Mouse (Mus musculus): ENCODE results near the gene Tm6sf1. TPM values are rescaled to one million over a fixed set of nuclear protein-coding genes. Genes with fewer than 3 reads are reported as not detected.

Gene Tm6sf1
- polyA plus RNA-seq, 3 experiments from 2014 or later: 5.4 to 14.7 (median 10.2) TPM

DNA sequence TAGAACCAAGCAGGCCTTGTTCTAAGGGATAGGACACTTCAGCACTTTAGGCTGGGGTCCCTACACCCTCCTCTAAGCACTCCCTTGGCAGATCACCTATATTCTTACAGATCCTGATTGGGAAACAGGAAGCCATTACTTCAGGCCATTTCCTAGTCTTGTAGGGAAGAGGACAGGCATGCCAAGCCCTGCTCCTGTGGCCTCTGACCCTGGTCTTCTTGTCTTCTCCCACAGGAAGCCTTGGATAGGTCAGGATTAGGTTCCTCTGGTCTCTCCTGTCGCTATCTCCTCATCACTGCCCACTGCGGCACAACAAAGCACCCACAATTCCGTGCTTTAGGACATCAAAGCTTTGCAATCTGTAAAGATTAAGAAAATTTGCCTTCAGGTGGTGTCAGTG is 7.1 kb upstream of the Tm6sf1 start:
- ATAC-seq: no peak

GRCm38 (mm10) chr7:81854568-81855307 is 4.1 kb upstream of the Tm6sf1 start:
- ATAC-seq: peak; percentile 75

DNA sequence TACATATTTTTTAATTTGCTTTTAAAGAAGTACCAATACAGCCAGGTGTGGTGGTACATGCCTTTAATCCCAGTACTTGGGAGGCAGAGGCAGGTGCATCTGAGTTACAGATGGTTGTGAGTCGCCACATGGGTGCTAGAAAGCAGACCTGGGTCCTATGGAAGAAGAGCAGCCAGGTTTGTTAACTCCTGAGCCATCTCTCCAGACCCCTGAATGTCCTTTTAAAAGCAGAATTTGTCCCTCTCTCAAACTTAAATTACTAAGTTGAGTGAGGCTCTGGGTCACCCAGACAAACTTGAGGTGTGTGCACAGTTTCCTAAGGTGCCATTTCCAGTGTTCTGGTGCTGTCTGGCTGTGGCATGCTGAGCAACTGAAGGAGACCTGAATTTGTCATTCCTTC is 3.1 kb upstream of the Tm6sf1 start, which contains the start of gene Gm10160:
TSS of gene Gm10160 (minus strand) at position 101 of the 400 bp plus-strand sequence.
- ATAC-seq: no peak

GRCm38 (mm10) chr7:81856221-81856620 is 2.6 kb upstream of the Tm6sf1 start:
- ATAC-seq: no peak

GRCm38 (mm10) chr7:81858236-81858635 is 565 bp upstream of the Tm6sf1 start:
- ATAC-seq: no peak

DNA sequence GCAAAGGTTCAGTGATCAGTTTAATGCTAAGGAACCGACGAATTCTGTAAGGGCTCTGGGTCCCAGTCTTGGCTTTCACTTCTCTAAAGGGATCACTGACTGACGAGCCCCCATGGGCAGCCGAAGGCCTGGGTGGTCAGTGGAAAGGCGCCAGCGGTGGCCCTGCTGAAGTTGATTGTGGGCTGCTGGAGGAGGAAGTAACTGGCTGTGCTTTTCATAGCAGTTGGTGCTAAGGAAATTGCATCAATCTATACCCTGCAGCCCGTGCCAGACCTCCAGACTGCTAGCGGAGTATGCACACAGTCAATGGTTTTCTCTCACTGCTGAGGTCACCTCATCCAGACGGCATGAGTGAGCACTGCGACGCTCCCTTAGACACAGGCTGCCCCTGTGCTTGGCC is 1.3 kb downstream of the Tm6sf1 start:
- ATAC-seq: no peak

- no peak for ATAC-seq
Measured at GRCm38 (mm10) chr7:81860996-81861395, 2.2 kb downstream of the Tm6sf1 start.

GRCm38 (mm10) chr7:81861461-81861860 is 2.7 kb downstream of the Tm6sf1 start:
- ATAC-seq: no peak

DNA sequence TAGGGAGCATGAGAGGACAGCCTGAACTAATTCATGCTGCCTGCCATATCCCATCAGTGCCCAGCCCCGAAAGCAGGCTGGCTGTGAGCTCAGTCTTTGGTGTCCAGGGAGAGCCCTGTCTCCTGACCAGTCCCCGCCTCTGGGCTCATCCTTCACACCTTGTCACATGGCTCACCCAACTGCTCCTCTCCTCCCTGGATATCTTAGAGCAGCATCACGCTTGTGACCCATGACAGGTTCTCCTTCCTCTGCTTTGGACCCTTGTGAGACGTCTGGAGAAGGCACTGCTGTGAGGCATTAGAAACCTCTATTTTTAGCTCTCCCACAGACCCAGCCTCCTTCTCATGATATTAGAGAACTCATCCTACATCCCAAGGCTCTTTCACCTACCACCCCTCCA is 3.1 kb downstream of the Tm6sf1 start:
- no peak for ATAC-seq

DNA sequence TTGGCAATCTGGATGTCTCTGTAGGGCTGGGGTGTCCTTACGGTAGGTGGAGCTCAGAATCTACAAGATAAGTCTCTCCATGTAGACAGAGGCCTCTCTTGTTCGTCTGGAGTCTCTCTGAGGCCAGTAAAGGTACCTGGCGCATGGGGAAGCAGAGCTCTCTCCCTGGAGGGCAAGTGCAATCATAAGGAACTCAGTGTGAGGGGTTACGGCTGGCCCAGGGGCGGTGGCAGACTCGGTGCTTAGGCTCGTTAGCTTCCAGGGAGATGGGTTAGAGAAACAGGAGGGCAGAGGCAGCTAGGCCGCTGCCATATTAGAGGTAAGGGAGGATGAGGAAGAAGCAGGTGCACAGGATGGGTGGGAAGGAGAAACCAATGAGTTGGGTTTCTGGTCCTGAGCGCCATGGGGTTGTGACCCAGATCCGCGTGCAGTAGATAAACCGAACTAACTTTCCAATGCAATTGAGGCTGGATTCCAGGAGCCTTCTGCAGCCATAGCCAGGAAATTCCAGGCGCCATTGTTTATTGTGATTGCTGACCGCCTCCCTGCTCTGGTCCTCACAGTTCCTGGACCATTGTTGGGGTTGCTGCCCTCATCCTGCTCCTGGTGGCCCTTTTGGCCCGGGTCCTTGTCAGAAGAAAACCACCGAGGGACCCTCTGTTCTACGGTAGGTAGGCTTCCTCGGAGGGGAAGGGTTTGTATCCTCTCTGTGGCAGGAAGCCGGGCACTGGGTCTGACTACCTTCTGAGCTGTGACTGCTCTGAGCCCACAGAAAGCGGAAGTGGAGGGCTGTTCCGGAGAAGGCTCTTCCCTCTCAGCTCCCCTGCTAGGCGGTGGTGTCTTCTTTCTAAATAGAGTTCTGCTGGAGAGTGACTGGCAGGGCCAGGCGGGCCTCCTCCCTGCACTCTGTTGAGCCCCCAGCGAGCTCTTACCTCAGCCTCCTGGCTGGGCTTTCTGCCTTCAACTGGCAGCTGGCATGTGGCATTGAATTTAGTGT is 4.1 kb downstream of the Tm6sf1 start:
- peak; percentile 88 for ATAC-seq

GRCm38 (mm10) chr7:81864552-81864951 is 5.8 kb downstream of the Tm6sf1 start:
- no peak for ATAC-seq

DNA sequence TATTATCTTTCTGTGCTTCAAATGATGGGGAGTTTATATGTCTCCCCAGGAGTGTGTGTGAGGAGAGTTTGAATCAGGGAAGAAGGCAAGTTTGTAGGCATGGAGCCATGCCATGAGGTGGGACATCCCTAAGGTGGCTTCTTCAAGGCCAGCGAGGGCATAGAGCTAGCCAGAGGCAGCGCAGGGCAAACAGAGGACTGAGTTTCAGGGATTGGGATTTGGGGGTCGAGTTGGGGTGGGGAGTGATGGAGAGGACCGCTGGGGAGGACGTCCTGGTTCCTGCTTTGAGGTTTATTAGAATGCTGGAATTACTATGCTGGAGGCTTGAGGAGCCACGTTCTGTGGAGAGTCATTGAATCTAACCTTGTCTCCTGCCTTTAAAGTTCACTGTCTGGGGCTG is 7.1 kb downstream of the Tm6sf1 start:
- ATAC-seq: no peak

DNA sequence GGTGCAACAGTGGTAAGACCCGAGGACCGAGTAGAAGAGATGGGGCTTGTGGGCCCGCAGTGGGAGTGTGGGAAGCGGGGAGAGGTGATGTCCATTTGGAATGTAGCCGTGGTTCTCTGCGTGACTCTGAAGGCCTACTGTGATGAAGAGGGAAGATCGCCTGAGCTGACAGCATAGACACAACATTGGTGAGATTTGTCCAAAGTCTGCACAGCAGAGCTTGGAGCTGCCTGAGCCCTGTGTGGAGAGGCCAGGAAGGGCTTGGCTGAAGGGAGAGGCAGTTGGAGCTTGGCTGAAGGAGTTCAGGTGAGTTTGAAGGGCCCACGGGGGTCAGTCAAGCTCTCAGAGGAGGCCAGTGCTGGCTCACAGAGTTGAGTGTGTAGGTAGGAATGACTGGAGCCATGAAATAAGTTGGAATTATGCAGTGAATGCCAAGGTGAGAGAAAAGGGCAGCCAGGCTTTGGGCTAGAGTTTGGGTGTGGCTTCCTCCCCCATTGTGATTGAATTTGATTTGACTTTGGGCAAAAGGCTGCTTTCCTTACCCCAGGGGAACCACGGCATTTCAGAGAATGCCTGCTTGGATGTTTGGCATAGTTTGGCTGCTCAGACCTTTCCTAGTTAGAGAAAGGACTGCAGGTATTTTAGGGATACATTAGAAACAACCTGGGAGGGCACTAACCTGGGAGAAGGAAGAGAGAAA is 8.6 kb downstream of the Tm6sf1 start:
- no peak for ATAC-seq

DNA sequence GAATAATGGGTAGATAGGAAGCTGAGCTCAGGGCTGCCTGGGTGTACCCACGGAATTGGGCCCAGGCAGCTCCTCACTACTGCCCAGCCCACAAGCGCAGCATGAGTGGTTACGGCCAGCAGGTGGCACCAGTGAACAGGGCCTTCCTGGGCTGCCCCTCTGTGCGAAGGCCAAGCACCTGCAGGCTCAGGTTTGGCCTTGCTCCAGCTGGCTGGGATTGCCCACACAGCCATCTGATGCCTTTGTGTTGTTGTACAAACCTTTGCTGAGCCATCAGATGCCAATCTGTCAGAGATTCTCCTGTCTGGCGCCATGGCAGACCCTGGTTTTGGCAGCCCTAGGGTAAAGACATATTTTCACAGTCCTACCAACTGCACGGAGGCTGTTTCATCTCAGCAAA is 9.4 kb downstream of the Tm6sf1 start:
- peak; percentile 37 for ATAC-seq

GRCm38 (mm10) chr7:81872493-81873013 is 13.8 kb downstream of the Tm6sf1 start:
- ATAC-seq: no peak

DNA sequence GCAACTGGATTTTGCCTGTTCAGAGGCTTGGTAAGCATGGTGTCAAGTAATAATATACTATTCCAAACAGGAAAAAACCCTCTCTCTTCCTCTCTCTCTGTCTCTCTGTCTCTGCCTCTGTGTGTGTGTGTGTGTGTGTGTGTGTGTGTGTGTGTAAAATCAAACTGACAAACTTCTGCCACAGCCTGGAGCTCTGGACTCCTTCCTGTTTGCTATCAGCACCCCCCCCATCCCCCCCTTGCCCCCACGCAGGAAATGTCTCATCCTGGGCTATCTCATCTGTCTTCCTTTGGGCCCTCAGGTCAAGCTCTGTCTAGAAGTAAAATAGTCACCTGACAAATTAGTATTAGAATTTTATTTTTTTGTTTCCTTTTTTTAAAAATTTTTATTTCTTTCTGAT is 15.0 kb downstream of the Tm6sf1 start:
- no peak for ATAC-seq

GRCm38 (mm10) chr7:81874636-81875035 is 15.8 kb downstream of the Tm6sf1 start:
- ATAC-seq: no peak

DNA sequence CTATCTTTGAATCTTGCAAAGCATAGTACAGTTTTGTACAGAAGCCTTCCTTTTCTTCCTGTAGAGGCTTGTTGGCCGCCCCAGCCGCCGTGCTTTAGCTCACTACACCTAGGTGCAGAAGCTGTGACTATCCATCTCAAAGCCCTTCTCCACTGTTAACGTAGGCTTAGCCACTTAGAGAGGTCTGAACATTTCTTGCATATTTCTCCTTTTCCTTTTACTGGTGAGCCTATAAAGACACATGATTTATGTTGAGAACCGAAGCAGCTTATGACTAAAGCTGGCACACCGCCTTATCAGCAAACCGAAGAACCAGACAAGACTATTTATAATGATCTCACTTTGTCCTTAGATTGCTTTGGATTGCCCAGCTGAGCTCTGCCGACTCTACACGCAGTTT is 16.6 kb downstream of the Tm6sf1 start:
- no peak for ATAC-seq

- no peak for ATAC-seq
Measured at GRCm38 (mm10) chr7:81880286-81880685, 21.5 kb downstream of the Tm6sf1 start.

GRCm38 (mm10) chr7:81880797-81881196 is 22.0 kb downstream of the Tm6sf1 start:
- no peak for ATAC-seq

DNA sequence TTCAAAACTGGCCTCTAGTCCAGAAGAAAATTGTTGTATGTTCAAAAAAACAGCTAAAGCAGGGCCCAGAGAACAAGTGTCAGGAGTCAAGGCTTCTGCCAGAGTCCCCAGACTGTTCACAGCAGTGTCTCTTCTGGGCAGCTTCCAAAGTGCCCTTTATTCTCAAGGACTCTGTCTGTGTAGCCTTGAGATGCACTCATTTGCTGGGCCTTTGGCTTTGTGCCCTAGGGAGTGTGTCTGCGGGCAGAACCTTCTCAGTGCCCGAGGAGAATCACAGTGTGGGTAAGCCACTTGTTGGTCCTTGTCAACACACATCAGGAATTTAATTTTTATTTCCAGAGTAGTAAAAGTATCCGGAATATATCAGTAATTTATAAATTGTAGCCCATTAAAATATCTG is 22.8 kb downstream of the Tm6sf1 start:
- ATAC-seq: no peak

DNA sequence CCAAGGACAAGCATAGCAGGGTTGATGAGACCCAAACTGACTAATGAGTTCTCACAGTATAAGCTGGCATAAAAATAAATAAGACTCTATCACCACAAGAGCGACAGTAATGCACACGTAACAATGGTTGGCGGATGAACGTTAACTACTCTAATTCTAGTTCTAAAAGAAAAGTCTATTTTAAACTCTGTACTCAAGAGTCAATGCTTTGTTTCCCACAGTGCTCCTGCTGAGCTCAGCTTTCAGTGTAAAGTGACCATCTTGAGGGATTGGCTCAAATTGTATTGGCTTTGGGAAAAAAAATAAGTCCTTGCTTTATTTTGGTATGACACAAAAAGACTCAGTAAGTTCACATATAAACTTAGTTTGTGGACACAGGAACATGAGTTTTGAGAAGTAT is 26.3 kb downstream of the Tm6sf1 start:
- no peak for ATAC-seq

GRCm38 (mm10) chr7:81899361-81899760 is 40.6 kb downstream of the Tm6sf1 start:
- ATAC-seq: no peak
